ENCODE assay signal across 8 mouse cellular contexts in genomic region chr17:74395383-74396065, GRCm38 (mm10). TPM values are rescaled to one million over a fixed set of nuclear protein-coding genes. Genes with fewer than 3 reads are reported as not detected.
A peak's percentile ranks its signal among the peaks of the same experiment; 100 is the strongest.
DNase-seq lines count a peak whose midpoint lies in the region; ATAC-seq lines count a peak whose summit lies in the region.

Slc30a6 (plus strand) TSS chr17:74395608.

- DNase-seq in adipocyte (ENCODE audit: low spot score): peak; percentile 99
- peak; percentile 97 for DNase-seq in embryo, embryonic 10 days (ENCODE audit: low spot score)
- DNase-seq in gastrocnemius, postnatal 10 days: peak; percentile 96
- DNase-seq in induced T-regulatory cell, adult 2 months (ENCODE audit: low read depth): peak; percentile 99
- peak; percentile 91 to 97 for DNase-seq in left cerebral cortex, adult 9 months (ENCODE audit: low spot score in 2 of 2)
- peak; percentile 96 for DNase-seq in right cerebral cortex, postnatal 14 days
- DNase-seq in urinary bladder, postnatal 36 days (ENCODE audit: low spot score in 2 of 2): peak; percentile 95 to 97

- ATAC-seq in megakaryocyte progenitor cell, adult 5-6 weeks (replicated peaks; ENCODE audit: poor library complexity): peak; percentile 97

RNA-seq across cellular contexts. Expression of gene Slc30a6, which starts in this region (rescaled TPM):
- 1 to 10 TPM; 6.3 to 9.9 TPM for total RNA-seq in gastrocnemius, postnatal 10 days (2021)
- total RNA-seq in megakaryocyte progenitor cell, adult 5-6 weeks (2015): 20.2 and 26.4 TPM in 2 replicates
- total RNA-seq in megakaryocyte progenitor cell, adult 5-6 weeks (2017): 14.8 and 19.6 TPM in 2 replicates

Comparison
In these comparisons a context has a peak if more than half of its experiments do, and no peak if none do; other contexts are left out.
1. Peak in every context shown above with its lines: DNase-seq and ATAC-seq.